Mouse (Mus musculus): ENCODE data around the gene Olfr457.

DNA sequence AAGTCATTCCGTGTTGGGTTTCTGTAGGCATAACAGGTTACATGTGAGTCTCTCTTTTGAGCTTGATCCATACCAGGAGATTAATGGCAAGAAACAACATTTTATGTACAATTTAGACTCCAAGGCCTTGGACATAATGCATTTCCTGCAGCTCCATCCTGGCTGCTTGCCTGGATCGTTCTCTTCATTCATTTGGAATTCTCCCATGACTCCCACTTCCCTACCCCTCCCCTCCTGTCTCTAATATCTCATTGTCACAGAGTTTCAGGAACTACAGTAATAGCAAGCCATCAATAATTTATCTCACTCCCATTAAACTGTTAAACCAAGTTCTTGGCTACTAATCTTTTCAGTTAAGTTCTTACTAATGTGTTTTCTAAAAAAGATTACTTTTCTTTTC, 27.3 kb upstream of the Olfr457 start:
- TF ChIP-seq GATA1 (IDR thresholded peaks at IDR 0.05; ENCODE audit: borderline replicate concordance, low read length) (no peak), FLI1 (IDR thresholded peaks at IDR 0.05; ENCODE audit: low read length) (no peak)
